Comparison of ENCODE assay signal across 8 mouse cellular contexts in the genomic region with DNA sequence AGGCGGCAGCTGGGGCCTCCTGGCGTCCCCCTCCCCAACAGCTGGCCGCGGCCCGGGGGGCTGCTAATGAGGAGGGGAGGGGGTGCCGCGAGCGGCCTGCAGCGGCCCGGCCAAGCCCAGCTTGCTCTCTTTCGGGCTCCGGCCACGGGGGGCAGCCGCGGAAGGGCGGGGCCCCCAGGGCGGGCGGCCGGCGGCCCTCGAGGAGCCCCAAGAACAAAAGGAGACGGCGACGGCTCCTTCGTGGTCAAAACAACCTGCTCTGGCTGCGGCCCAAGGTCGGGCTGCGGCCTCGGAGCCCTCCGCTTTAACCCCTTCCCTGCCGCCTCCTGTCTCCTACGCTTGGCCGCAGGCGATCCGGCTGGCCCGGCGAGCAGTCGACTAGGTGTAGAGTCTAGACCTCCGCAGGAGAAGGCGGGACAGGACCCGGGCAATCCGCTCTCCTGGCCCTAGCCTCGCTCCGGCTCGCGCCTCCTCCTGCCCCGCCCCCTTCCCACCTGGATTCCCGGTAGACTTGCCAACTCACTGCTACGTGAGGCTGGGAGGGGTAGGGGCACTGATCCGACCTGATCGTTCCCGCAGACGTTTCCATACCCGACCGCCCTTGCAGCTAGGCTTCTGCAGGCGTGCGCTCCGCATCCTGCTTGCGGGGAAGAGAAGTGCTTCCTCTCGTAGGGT. TPM values are rescaled to one million over a fixed set of nuclear protein-coding genes. Genes with fewer than 3 reads are reported as not detected.
DNase-seq lines count a peak whose midpoint lies in the region; ATAC-seq and TF ChIP-seq lines count a peak whose summit lies in the region.

No protein-coding gene starts in this region.

- peaks cover 11% of the 10 kb centered on the region; the same call in 1 of the 2 replicates for H3K27me3 ChIP-seq in forebrain, postnatal 0 days (ENCODE audit: insufficient read depth, low read length)
- H3K27me3 ChIP-seq in hindbrain, embryonic 15.5 days: peaks cover 24% of the 10 kb centered on the region

- DNase-seq in Muller cell, postnatal 12 days (ENCODE audit: inconsistent ontology term): peak; percentile 46
- peak; percentile 82 to 84 for DNase-seq in cerebellum, adult 18-20 months
- peak; percentile 64 for DNase-seq in forebrain, postnatal 0 days
- DNase-seq in left cerebral cortex, adult 11 months (ENCODE audit: low spot score): peak; percentile 59
- DNase-seq in lung, postnatal 14 days: peak; percentile 81
- peak; percentile 72 for DNase-seq in right cerebral cortex, postnatal 14 days
- DNase-seq in c-Kit-positive CD71-positive TER-119-positive erythroid progenitor cells, embryonic 14.5 days (ENCODE audit: low spot score): no peak

- peak overlapping the region; percentile 77 for H3K27ac ChIP-seq in forebrain, postnatal 0 days (ENCODE audit: low read depth, low read length)
- peak overlapping the region; percentile 80 for H3K27ac ChIP-seq in hindbrain, embryonic 15.5 days (replicated peaks)

- no peak for TF ChIP-seq CTCF in forebrain, postnatal 0 days (IDR thresholded peaks at IDR 0.05; ENCODE audit: low read depth)

- H3K4me3 ChIP-seq in forebrain, postnatal 0 days (ENCODE audit: low read depth, low read length): peak overlapping the region; percentile 76
- H3K4me3 ChIP-seq in hindbrain, embryonic 15.5 days: peak overlapping the region; percentile 62

- peak; percentile 45 for ATAC-seq in forebrain, postnatal 0 days
- peak; percentile 79 for ATAC-seq in hindbrain, embryonic 15.5 days (ENCODE audit: low FRiP score, low read depth)

- no peaks in the 10 kb centered on the region for H3K9me3 ChIP-seq in forebrain, postnatal 0 days (ENCODE audit: low read length)
- no peaks in the 10 kb centered on the region for H3K9me3 ChIP-seq in hindbrain, embryonic 15.5 days

- 2% methylated on average over 50 of the region's 60 CpGs for WGBS in forebrain, postnatal 0 days
- under 1% methylated on average over 38 of the region's 60 CpGs for WGBS in hindbrain, embryonic 15.5 days

- peak overlapping the region; percentile 88 for H3K9ac ChIP-seq in forebrain, postnatal 0 days
- peak overlapping the region; percentile 77 for H3K9ac ChIP-seq in hindbrain, embryonic 15.5 days

- H3K4me2 ChIP-seq in forebrain, postnatal 0 days (ENCODE audit: low read depth): peak overlapping the region; percentile 95
- H3K4me2 ChIP-seq in hindbrain, embryonic 15.5 days: peak overlapping the region; percentile 95

- no peaks in the 10 kb centered on the region for H3K36me3 ChIP-seq in forebrain, postnatal 0 days (ENCODE audit: insufficient read depth)
- no peaks in the 10 kb centered on the region for H3K36me3 ChIP-seq in hindbrain, embryonic 15.5 days

- peaks cover 7% of the 10 kb centered on the region; the same call in 1 of the 2 replicates for H3K4me1 ChIP-seq in forebrain, postnatal 0 days (ENCODE audit: insufficient read depth)
- peaks cover 37% of the 10 kb centered on the region for H3K4me1 ChIP-seq in hindbrain, embryonic 15.5 days (replicated peaks)

RNA-seq across cellular contexts. Expression of a gene that starts 2.1 kb away (rescaled TPM):
- total RNA-seq in forebrain, postnatal 0 days (2014; rRNA removed): 13.2 and 17.8 TPM in 2 replicates
- 4.6 and 7.6 TPM in 2 replicates for polyA plus RNA-seq in forebrain, postnatal 0 days (2015; fragmentation: Nextera tagmentation; extraction: Ambion mirVana)
- polyA plus RNA-seq in hindbrain, embryonic 15.5 days (2015; fragmentation: Nextera tagmentation; extraction: Ambion mirVana): 5.7 and 5.8 TPM in 2 replicates

RNA-seq across cellular contexts. Expression of a gene that starts 41.7 kb away (rescaled TPM):
- total RNA-seq in forebrain, postnatal 0 days (2014; rRNA removed): 6.4 and 11.1 TPM in 2 replicates
- 2.4 and 3.1 TPM in 2 replicates for polyA plus RNA-seq in forebrain, postnatal 0 days (2015; fragmentation: Nextera tagmentation; extraction: Ambion mirVana)
- polyA plus RNA-seq in hindbrain, embryonic 15.5 days (2015; fragmentation: Nextera tagmentation; extraction: Ambion mirVana): 4.5 and 4.7 TPM in 2 replicates
